Mouse (Mus musculus) MEL (cell line): ENCODE data around the gene Ak7. TPM values are rescaled to one million over a fixed set of nuclear protein-coding genes. Genes with fewer than 3 reads are reported as not detected.

Source experiments
- DNase-seq: peaks from one replicate; pipeline ENCODE4 v3.0.0; 2011; ENCODE audit warnings: low read depth, low spot score
- H3K27ac ChIP-seq: 2 replicates; pipeline ENCODE4 v1.5.1; 2012; ENCODE audit warnings: low read depth, mild to moderate bottlenecking, control low read depth, low read length, moderate library complexity; ENCODE audit not compliant: control insufficient read depth
- H3K27me3 ChIP-seq, 2 experiments: fragments of 150-350 bp in 1 of 2; sonication (generic) in 1 of 2; 2 replicates each; pipeline ENCODE4 v1.6.1; 2012; ENCODE audit warnings: low read length in 2 of 2, mild to moderate bottlenecking in 2 of 2, improper control_type of control experiment in 1 of 2, moderate library complexity in 1 of 2; ENCODE audit not compliant: insufficient read depth in 2 of 2, control insufficient read depth in 1 of 2
- H3K36me3 ChIP-seq, 2 experiments: 2 replicates each; pipeline ENCODE4 v1.6.1; 2012 to 2014; ENCODE audit warnings: low read length in 2 of 2, improper control_type of control experiment in 1 of 2, inconsistent platforms in 1 of 2, mild to moderate bottlenecking in 1 of 2; ENCODE audit not compliant: insufficient read depth in 2 of 2, control insufficient read depth in 1 of 2
- H3K4me1 ChIP-seq, 2 experiments: fragments of 150-350 bp in 1 of 2; sonication (generic) in 1 of 2; 2 replicates each; pipeline ENCODE4 v1.6.1; 2012; ENCODE audit warnings: low read length in 2 of 2, improper control_type of control experiment in 1 of 2, mild to moderate bottlenecking in 1 of 2; ENCODE audit not compliant: insufficient read depth in 2 of 2, control insufficient read depth in 1 of 2
- H3K4me3 ChIP-seq, 2 experiments: fragments of 150-350 bp in 1 of 2; sonication (generic) in 1 of 2; 2 replicates each; pipeline ENCODE4 v1.5.1; 2012; ENCODE audit warnings: low read depth in 2 of 2, low read length in 2 of 2, mild to moderate bottlenecking in 2 of 2, moderate library complexity in 2 of 2, control low read depth in 1 of 2, improper control_type of control experiment in 1 of 2; ENCODE audit not compliant: control insufficient read depth in 1 of 2, insufficient read depth in 1 of 2
- H3K79me2 ChIP-seq: 2 replicates; pipeline ENCODE4 v1.6.1; 2012; ENCODE audit warnings: mild to moderate bottlenecking, low read length, moderate library complexity; ENCODE audit not compliant: control insufficient read depth, poor library complexity, insufficient read depth
- H3K9ac ChIP-seq: 2 replicates; pipeline ENCODE4 v1.6.1; 2012; ENCODE audit warnings: low read depth, mild to moderate bottlenecking, control low read depth, low read length, moderate library complexity; ENCODE audit not compliant: control insufficient read depth, poor library complexity, severe bottlenecking
- H3K9me3 ChIP-seq: fragments of 150-350 bp; sonication (generic); replicated peaks from 2 replicates; pipeline ENCODE4 v1.6.1; 2012; ENCODE audit warnings: mild to moderate bottlenecking, low read length, improper control_type of control experiment, moderate library complexity; ENCODE audit not compliant: insufficient read depth
- CHD2 ChIP-seq: IDR thresholded peaks from 2 replicates; pipeline ENCODE4 v1.6.1; 2011; ENCODE audit warnings: low read length, improper control_type of control experiment
- EP300 ChIP-seq, 2 experiments: IDR thresholded peaks; 2 replicates each; pipeline ENCODE4 v1.6.1; 2011; ENCODE audit warnings: improper control_type of control experiment in 2 of 2, low read length in 2 of 2, low read depth in 1 of 2, mild to moderate bottlenecking in 1 of 2
- ETS1 ChIP-seq: IDR thresholded peaks from 2 replicates; pipeline ENCODE4 v1.6.1; 2012; ENCODE audit warnings: low read depth, mild to moderate bottlenecking, inconsistent platforms, low read length, improper control_type of control experiment, moderate library complexity
- GATA1 ChIP-seq: IDR thresholded peaks from 2 replicates; pipeline ENCODE4 v1.6.1; 2011; ENCODE audit warnings: low read depth, low read length, improper control_type of control experiment
- JUND ChIP-seq: IDR thresholded peaks from 2 replicates; pipeline ENCODE4 v1.6.1; 2011; ENCODE audit warnings: low read depth, mild to moderate bottlenecking, improper control_type of control experiment, low read length
- MAX ChIP-seq: IDR thresholded peaks from 2 replicates; pipeline ENCODE4 v1.6.1; 2011; ENCODE audit warnings: low read length, improper control_type of control experiment
- NRF1 ChIP-seq: IDR thresholded peaks from 2 replicates; pipeline ENCODE4 v1.6.1; 2014; ENCODE audit warnings: low read depth, mild to moderate bottlenecking, inconsistent platforms, low read length, improper control_type of control experiment, moderate library complexity; ENCODE audit not compliant: poor library complexity, insufficient read depth, severe bottlenecking
- POLR2AphosphoS5 ChIP-seq: IDR thresholded peaks from 2 replicates; pipeline ENCODE4 v1.6.1; 2012; ENCODE audit warnings: low read depth, borderline replicate concordance, mild to moderate bottlenecking, inconsistent platforms, low read length, moderate library complexity, mixed read lengths
- SIN3A ChIP-seq: IDR thresholded peaks from 2 replicates; pipeline ENCODE4 v1.6.1; 2012; ENCODE audit warnings: low read length, improper control_type of control experiment, inconsistent platforms
- SMC3 ChIP-seq: IDR thresholded peaks from 2 replicates; pipeline ENCODE4 v1.6.1; 2011; ENCODE audit warnings: low read depth, low read length, improper control_type of control experiment
- UBTF ChIP-seq: IDR thresholded peaks from 2 replicates; pipeline ENCODE4 v1.6.1; 2012; ENCODE audit warnings: low read depth, mild to moderate bottlenecking, inconsistent platforms, low read length, improper control_type of control experiment, moderate library complexity, borderline replicate concordance; ENCODE audit not compliant: insufficient read depth
- USF2 ChIP-seq, 2 experiments: IDR thresholded peaks; 2 replicates each; pipeline ENCODE4 v1.6.1; 2011 to 2012; ENCODE audit warnings: improper control_type of control experiment in 2 of 2, low read length in 2 of 2, borderline replicate concordance in 1 of 2, inconsistent platforms in 1 of 2, low read depth in 1 of 2, mild to moderate bottlenecking in 1 of 2; ENCODE audit not compliant: insufficient read depth in 1 of 2
- polyA plus RNA-seq, 2 experiments: library from polyadenylated mRNA; stranded (reverse) in 1 of 2; unstranded in 1 of 2; fragments of >175 nt in 1 of 2; fragments of >200 nt in 1 of 2; gene quantifications; 2 replicates each; pipeline versions ENCODE4 v1.2.1 to v1.2.4; 2012; ENCODE audit warnings: low replicate concordance in 2 of 2, low read depth in 1 of 2; ENCODE audit not compliant: insufficient read length in 2 of 2, insufficient read depth in 1 of 2, missing spikeins in 1 of 2
- total RNA-seq: library from RNA; depleted of rRNA; stranded (reverse); fragments of 300-350 nt; gene quantifications from 2 replicates; pipeline ENCODE4 v1.2.3, GENCODE M21; 2012

Ak7 gene
- total and polyA plus RNA-seq, 3 experiments = 0.31 to 0.36 TPM; not detected in 1

DNA sequence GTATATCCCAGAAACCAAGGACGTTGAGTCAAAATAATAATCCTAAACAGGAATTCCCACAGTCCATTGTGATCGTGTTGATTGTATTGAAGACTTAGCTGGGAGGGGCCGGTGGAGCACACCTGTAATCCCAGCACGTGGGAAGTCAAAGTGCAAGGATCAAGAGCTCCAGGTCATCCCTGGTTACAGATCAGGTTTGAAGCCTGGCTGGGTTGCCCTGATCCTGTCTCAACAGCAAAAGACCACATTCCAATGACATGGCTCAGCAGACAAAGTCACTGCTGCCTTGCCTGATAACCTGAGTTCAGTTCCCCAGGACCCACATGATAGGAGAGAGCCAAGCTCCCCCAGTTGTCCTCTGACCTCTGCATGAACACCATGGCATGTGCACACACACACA lies 18.4 kb upstream of the Ak7 start:
- Histone ChIP-seq H3K27ac (no peak overlapping the region), H3K4me3 (no peak overlapping the region)

DNA sequence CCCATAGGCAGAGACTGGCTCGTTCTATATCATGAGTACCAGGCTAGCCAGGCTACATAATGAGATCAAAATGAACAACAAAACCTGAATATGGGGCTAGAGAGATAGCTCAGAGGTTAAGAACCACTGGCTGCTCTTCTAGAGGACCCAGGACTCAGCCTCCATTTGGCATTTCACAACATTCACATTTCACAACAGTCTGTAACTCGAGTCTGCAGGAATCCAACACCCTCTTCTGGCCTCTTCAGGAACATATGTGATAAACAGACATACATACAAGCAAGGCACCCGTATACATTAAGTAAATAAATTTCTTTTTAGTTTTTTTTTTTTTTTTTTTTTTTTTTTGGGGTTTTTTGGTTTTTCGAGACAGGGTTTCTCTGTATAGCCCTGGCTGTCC lies 17.2 kb upstream of the Ak7 start:
- H3K9me3 ChIP-seq = no peaks in the 10 kb centered on the region
- H3K36me3 ChIP-seq = peaks cover 0 to 19% of the 10 kb centered on the region in 2 experiments; a peak in 2 of 4 replicates
- peaks cover 24% of the 10 kb centered on the region for H3K79me2 ChIP-seq
- H3K27ac ChIP-seq = no peak overlapping the region
- H3K4me3 ChIP-seq = no peak overlapping the region
- TF ChIP-seq SIN3A (no peak), JUND (no peak), UBTF (no peak), EP300 (IDR thresholded peaks at IDR 0.05; ENCODE audit: low read depth in 1 of 2, low read length in 2 of 2) (no peak), NRF1 (no peak)
- H3K4me1 ChIP-seq = peaks cover 6 to 22% of the 10 kb centered on the region in 2 experiments
- peak; percentile 30 for DNase-seq
- H3K27me3 ChIP-seq = no peaks in the 10 kb centered on the region
- H3K9ac ChIP-seq = no peak overlapping the region

More for the DNA sequence above, 18.4 kb upstream of the Ak7 start:
- DNase-seq = no peak
- H3K4me1 ChIP-seq = peaks cover 6 to 30% of the 10 kb centered on the region in 2 experiments
- H3K27me3 ChIP-seq = no peaks in the 10 kb centered on the region
- H3K36me3 ChIP-seq = peaks cover 0 to 27% of the 10 kb centered on the region in 2 experiments; a peak in 2 of 4 replicates
- no peak overlapping the region for H3K9ac ChIP-seq
- no peak for TF ChIP-seq CHD2
- H3K79me2 ChIP-seq = peaks cover 34% of the 10 kb centered on the region
- no peaks in the 10 kb centered on the region for H3K9me3 ChIP-seq

- TF ChIP-seq UBTF = no peak
- peak; percentile 74 for TF ChIP-seq GATA1
- TF ChIP-seq USF2 (IDR thresholded peaks at IDR 0.05; ENCODE audit: borderline replicate concordance in 1 of 2, insufficient read depth in 1 of 2, low read depth in 1 of 2, low read length in 2 of 2) = no peak
- TF ChIP-seq ETS1 = peak; percentile 35; the same call in 1 of the 2 replicates
- peak; percentile 37 to 41; a peak in 2 of 4 replicates for TF ChIP-seq EP300 (IDR thresholded peaks at IDR 0.05; ENCODE audit: low read depth in 1 of 2, low read length in 2 of 2)
- TF ChIP-seq POLR2AphosphoS5 = no peak
- peak; percentile 10; the same call in 1 of the 2 replicates for TF ChIP-seq MAX
- TF ChIP-seq SIN3A = peak; percentile 54; the same call in 1 of the 2 replicates
- TF ChIP-seq JUND = no peak
- TF ChIP-seq SMC3 = no peak
- Histone ChIP-seq H3K36me3 (peaks cover 0 to 18% of the 10 kb centered on the region in 2 experiments; a peak in 2 of 4 replicates), H3K27ac (peak overlapping the region; percentile 54), H3K27me3 (no peaks in the 10 kb centered on the region), H3K79me2 (peaks cover 15% of the 10 kb centered on the region), H3K9ac (no peak overlapping the region), H3K4me1 (peaks cover 6 to 22% of the 10 kb centered on the region in 2 experiments), H3K4me3 (no peak overlapping the region), H3K9me3 (no peaks in the 10 kb centered on the region)
- DNase-seq = peak; percentile 78
Measured at GRCm38 (mm10) chr12:105689435-105689834, 16.3 kb upstream of the Ak7 start.
